Mouse (Mus musculus): ENCODE measurements around the gene Myom1. TPM values are rescaled to one million over a fixed set of nuclear protein-coding genes. Genes with fewer than 3 reads are reported as not detected.

Myom1 gene
- total RNA-seq, 4 experiments from 2014 or later = 2.7 to 4.6 (median 3.4) TPM

- DNase-seq (ENCODE audit: low spot score in 2 of 2) = no peak
These were observed 134.2 kb downstream of the Myom1 start for GRCm38 (mm10) chr17:71136384-71137333.

GRCm38 (mm10) chr17:71137334-71137721 is 134.9 kb downstream of the Myom1 start:
- DNase-seq (ENCODE audit: low spot score in 2 of 2) = no peak

- peak in 1 of 2 experiments; percentile 34 for DNase-seq (ENCODE audit: low spot score in 2 of 2)
These were observed 139.6 kb downstream of the Myom1 start for GRCm38 (mm10) chr17:71142068-71142467.

- peak in 1 of 2 experiments; percentile 3 for DNase-seq (ENCODE audit: low spot score in 2 of 2)
These were observed 140.7 kb downstream of the Myom1 start for GRCm38 (mm10) chr17:71143155-71143554.

- peak in 1 of 2 experiments; percentile 3 for DNase-seq (ENCODE audit: low spot score in 2 of 2)
These were observed 142.1 kb downstream of the Myom1 start for GRCm38 (mm10) chr17:71144322-71145116.

- DNase-seq (ENCODE audit: low spot score in 2 of 2) = no peak
These were observed 143.0 kb downstream of the Myom1 start for GRCm38 (mm10) chr17:71145248-71145961.

- no peak for DNase-seq (ENCODE audit: low spot score in 2 of 2)
These were observed 150.9 kb downstream of the Myom1 start for GRCm38 (mm10) chr17:71153356-71153755.

GRCm38 (mm10) chr17:71155271-71155670 is 152.8 kb downstream of the Myom1 start:
- no peak for DNase-seq (ENCODE audit: low spot score in 2 of 2)

- no peak for DNase-seq (ENCODE audit: low spot score in 2 of 2)
These were observed 156.7 kb downstream of the Myom1 start for GRCm38 (mm10) chr17:71159152-71159567.

- DNase-seq (ENCODE audit: low spot score in 2 of 2) = no peak
These were observed 157.3 kb downstream of the Myom1 start for GRCm38 (mm10) chr17:71159720-71160119.

GRCm38 (mm10) chr17:71160244-71160995 is 158.0 kb downstream of the Myom1 start:
- no peak for DNase-seq (ENCODE audit: low spot score in 2 of 2)

- no peak for DNase-seq (ENCODE audit: low spot score in 2 of 2)
These were observed 162.6 kb downstream of the Myom1 start for GRCm38 (mm10) chr17:71164991-71165390.

GRCm38 (mm10) chr17:71168205-71168815 is 165.9 kb downstream of the Myom1 start:
- no peak for DNase-seq (ENCODE audit: low spot score in 2 of 2)

GRCm38 (mm10) chr17:71168846-71169245 is 166.4 kb downstream of the Myom1 start:
- DNase-seq (ENCODE audit: low spot score in 2 of 2) = peak in 1 of 2 experiments; percentile 68

- DNase-seq (ENCODE audit: low spot score in 2 of 2) = no peak
These were observed 167.2 kb downstream of the Myom1 start for GRCm38 (mm10) chr17:71169639-71170038.

- DNase-seq (ENCODE audit: low spot score in 2 of 2) = no peak
These were observed 168.7 kb downstream of the Myom1 start for GRCm38 (mm10) chr17:71171161-71171560.
